Mouse (Mus musculus): Measurements from ENCODE around the gene Nxf3. TPM values are rescaled to one million over a fixed set of nuclear protein-coding genes. Genes with fewer than 3 reads are reported as not detected.

Gene Nxf3
- not detected in 2 replicates for polyA plus RNA-seq (2015; fragmentation: Nextera tagmentation; extraction: Ambion mirVana)

DNA sequence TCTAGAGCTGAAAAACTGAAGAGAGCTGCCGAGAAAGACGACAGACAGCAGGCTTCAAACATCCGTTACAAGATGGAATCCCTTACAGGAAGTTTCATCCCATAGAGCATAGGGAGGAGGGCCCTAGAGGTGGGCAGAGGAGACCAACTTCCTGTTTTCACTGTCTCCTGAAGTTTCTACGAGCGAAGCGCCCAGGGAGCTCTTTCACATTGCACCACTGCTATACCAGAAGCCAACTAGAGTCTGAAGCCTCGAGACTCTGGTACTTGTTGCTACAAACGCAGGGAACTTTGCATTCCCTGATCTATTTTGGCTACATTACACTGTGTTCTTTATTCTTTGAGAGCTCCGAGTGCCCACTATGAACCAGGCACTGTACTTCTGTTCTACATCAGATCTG lies at the start of gene Nxf3:
Nxf3 (minus strand) TSS at position 101 of the 400 bp plus-strand sequence.

DNA sequence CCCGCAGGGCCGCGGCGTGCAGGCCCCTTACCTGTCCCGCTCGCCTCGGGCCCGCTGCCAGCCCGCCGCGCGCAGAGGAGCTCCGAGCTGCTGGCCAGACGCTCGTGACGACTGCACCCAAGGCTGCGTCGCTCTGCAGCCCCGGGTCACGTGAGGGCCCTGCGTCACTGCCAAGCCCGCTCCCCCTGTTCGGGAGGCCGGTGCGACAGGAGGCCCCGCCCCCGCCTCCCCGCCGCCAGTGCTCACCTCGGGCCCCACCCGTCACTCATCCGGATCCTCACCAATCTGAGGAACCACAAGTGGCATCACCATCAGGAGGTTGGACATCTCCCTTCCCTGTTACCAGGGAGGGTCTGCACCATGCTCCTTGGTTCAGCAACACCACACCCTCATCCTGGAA lies 17.0 kb downstream of the Nxf3 start, which contains the start of gene Bex2:
Bex2 (minus strand) TSS at position 217 of the 400 bp plus-strand sequence.

DNA sequence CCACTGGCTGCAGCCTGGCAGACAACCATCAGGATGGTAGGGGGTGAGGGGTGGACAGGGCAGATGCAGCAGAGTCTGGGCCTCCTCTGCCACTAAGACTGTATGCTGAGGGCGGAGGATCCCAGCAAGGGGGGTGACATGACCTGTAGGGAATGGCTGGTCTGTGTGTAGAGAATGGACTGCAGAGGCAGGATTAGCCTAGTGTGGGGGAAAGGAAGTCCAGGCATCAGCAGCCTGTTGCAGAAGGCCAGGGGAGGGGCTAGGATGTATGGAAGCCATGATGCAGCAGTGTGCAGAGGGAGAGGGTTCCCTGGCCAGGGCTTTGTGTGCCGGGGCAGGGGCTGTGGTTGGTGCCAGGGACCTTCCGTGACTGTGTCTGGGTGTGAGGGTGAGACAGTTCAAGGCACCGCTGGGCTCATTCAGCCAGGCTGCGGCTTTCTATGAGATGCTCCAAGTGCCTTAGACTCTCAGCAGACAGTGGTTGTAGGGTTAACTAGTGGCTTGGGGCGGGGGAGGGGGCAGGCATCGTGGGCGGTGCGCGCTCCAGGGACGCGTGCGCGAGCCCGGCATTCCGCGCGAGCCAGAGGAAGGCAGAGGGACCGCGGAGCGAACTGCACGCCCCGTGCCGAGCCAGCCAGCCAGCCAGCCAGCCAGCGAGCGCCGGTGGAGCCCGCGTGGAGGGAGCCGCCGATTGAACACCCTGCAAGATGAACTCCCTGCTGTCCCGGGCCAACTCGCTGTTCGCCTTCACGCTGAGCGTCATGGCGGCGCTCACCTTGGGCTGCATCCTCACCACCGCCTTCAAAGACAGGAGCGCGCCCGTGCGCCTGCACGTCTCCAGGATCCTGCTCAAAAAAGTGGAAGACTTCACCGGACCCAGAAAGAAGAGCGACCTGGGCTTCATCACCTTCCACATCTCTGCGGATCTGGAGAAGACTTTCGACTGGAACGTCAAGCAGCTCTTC lies 52.0 kb downstream of the Nxf3 start, which contains the start of gene Arxes1:
Arxes1 (plus strand) TSS at position 569 of the 965 bp plus-strand sequence.

Other genes starting within 250 kb of the Nxf3 start
- 13.3 and 17.2 TPM in 2 replicates for gene Gprasp2, start 246.2 kb downstream of the Nxf3 start, polyA plus RNA-seq (2015; fragmentation: Nextera tagmentation; extraction: Ambion mirVana)
- 25.0 and 51.1 TPM in 2 replicates for gene Arxes2, start 91.4 kb downstream of the Nxf3 start, polyA plus RNA-seq (2015; fragmentation: Nextera tagmentation; extraction: Ambion mirVana)
- gene Arxes1, start 51.9 kb downstream of the Nxf3 start, polyA plus RNA-seq (2015; fragmentation: Nextera tagmentation; extraction: Ambion mirVana): 7.3 and 14.9 TPM in 2 replicates
- gene Bex2, start 17.0 kb downstream of the Nxf3 start, polyA plus RNA-seq (2015; fragmentation: Nextera tagmentation; extraction: Ambion mirVana): 3.8 and 5.9 TPM in 2 replicates
- gene Bex4, start 53.7 kb upstream of the Nxf3 start, polyA plus RNA-seq (2015; fragmentation: Nextera tagmentation; extraction: Ambion mirVana): 3.6 and 4.4 TPM in 2 replicates
- 164 and 186 TPM in 2 replicates for gene Tceal8, start 87.1 kb upstream of the Nxf3 start, polyA plus RNA-seq (2015; fragmentation: Nextera tagmentation; extraction: Ambion mirVana)
- gene Tceal5, start 118.6 kb upstream of the Nxf3 start, polyA plus RNA-seq (2015; fragmentation: Nextera tagmentation; extraction: Ambion mirVana): 84.0 and 92.2 TPM in 2 replicates
- 2,187 and 2,274 TPM in 2 replicates for gene Tceal7, start 129.5 kb upstream of the Nxf3 start, polyA plus RNA-seq (2015; fragmentation: Nextera tagmentation; extraction: Ambion mirVana)
- gene Bex1, start 130.3 kb upstream of the Nxf3 start, polyA plus RNA-seq (2015; fragmentation: Nextera tagmentation; extraction: Ambion mirVana): 260 and 297 TPM in 2 replicates
- gene Tceal9, start 159.8 kb upstream of the Nxf3 start, polyA plus RNA-seq (2015; fragmentation: Nextera tagmentation; extraction: Ambion mirVana): 194 and 239 TPM in 2 replicates
- gene Bex3, start 185.0 kb upstream of the Nxf3 start, polyA plus RNA-seq (2015; fragmentation: Nextera tagmentation; extraction: Ambion mirVana): 97.9 and 126 TPM in 2 replicates

Measured in skeletal muscle tissue, postnatal 0 days (tissue).